Mouse (Mus musculus) limb, embryonic 12.5 days (tissue): ENCODE measurements around the gene 4930455H04Rik. TPM values are rescaled to one million over a fixed set of nuclear protein-coding genes. Genes with fewer than 3 reads are reported as not detected.

Experiments used
- ATAC-seq: fragments of 200-750 bp; cut with Nextera tagmentation; 2 replicates; pipeline ENCODE4 v1.8.0; 2017; ENCODE audit warnings: low read depth, moderate TSS enrichment; ENCODE audit not compliant: insufficient number of reproducible peaks, insufficient read depth, low FRiP score, low TSS enrichment
- H3K27ac ChIP-seq: fragments of 300-500 bp; sonication (generic); 2 replicates; pipeline ENCODE4 v1.5.1; 2016; ENCODE audit warnings: mild to moderate bottlenecking, moderate library complexity
- H3K27me3 ChIP-seq: fragments of 300-500 bp; sonication (generic); 2 replicates; pipeline ENCODE4 v1.6.1; 2016; ENCODE audit warnings: mild to moderate bottlenecking, moderate library complexity
- H3K36me3 ChIP-seq: fragments of 300-500 bp; sonication (generic); 2 replicates; pipeline ENCODE4 v1.6.1; 2016; ENCODE audit warnings: mild to moderate bottlenecking, moderate library complexity
- H3K4me1 ChIP-seq: fragments of 300-500 bp; sonication (generic); replicated peaks from 2 replicates; pipeline ENCODE4 v1.6.1; 2016
- H3K4me2 ChIP-seq: fragments of 300-500 bp; sonication (generic); 2 replicates; pipeline ENCODE4 v1.6.1; 2016; ENCODE audit warnings: mild to moderate bottlenecking, moderate library complexity
- H3K4me3 ChIP-seq: fragments of 300-500 bp; sonication (generic); replicated peaks from 2 replicates; pipeline ENCODE4 v1.5.1; 2016; ENCODE audit warnings: mild to moderate bottlenecking
- H3K9ac ChIP-seq: fragments of 300-500 bp; sonication (generic); replicated peaks from 2 replicates; pipeline ENCODE4 v1.6.1; 2016; ENCODE audit warnings: mild to moderate bottlenecking, moderate library complexity
- H3K9me3 ChIP-seq: fragments of 300-500 bp; sonication (generic); 2 replicates; pipeline ENCODE4 v1.6.1; 2016; ENCODE audit warnings: mild to moderate bottlenecking, moderate library complexity
- WGBS: fragments of 180-500 bp; shearing (Covaris S2); methylation state at CpG from one replicate; pipeline ENCODE4 v1.1.7; 2016; 5-methylcytosine and 5-hydroxymethylcytosine counted together
- polyA plus RNA-seq: library from polyadenylated mRNA; unstranded; fragments of >200 nt; fragmentation: Nextera tagmentation; extraction: Ambion mirVana; gene quantifications from 2 replicates; pipeline ENCODE4 v1.2.1, GENCODE M21; 2016

Gene 4930455H04Rik
- polyA plus RNA-seq, 1 experiment from 2014 or later: not detected

DNA sequence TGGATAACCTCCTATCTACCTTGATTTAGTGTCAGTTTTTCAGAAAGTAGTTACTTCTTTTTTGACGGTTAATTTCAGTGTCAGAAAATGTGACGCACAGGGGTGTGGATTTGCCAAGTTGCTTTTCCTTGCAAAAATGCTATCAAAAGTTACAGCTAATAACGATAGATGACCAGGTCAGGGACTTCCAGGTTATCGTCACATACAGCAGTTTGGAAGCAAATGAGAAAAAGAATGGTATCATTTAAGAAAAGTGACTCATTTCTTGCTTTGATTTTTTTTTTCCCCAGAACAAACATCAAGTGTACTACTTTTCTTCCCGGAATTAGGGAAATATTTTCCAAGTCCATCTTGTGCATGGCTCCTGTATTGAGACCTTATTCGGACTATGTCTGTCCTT is 631 bp upstream of the 4930455H04Rik start:
- Histone ChIP-seq H3K4me2 (peak overlapping the region; percentile 65), H3K27me3 (no peaks in the 10 kb centered on the region), H3K36me3 (no peaks in the 10 kb centered on the region), H3K4me1 (peaks cover 5% of the 10 kb centered on the region), H3K9me3 (no peaks in the 10 kb centered on the region), H3K27ac (no peak overlapping the region), H3K4me3 (no peak overlapping the region), H3K9ac (no peak overlapping the region)
- 83% methylated on average over 6 of the region's 6 CpGs for WGBS
- ATAC-seq: no peak

DNA sequence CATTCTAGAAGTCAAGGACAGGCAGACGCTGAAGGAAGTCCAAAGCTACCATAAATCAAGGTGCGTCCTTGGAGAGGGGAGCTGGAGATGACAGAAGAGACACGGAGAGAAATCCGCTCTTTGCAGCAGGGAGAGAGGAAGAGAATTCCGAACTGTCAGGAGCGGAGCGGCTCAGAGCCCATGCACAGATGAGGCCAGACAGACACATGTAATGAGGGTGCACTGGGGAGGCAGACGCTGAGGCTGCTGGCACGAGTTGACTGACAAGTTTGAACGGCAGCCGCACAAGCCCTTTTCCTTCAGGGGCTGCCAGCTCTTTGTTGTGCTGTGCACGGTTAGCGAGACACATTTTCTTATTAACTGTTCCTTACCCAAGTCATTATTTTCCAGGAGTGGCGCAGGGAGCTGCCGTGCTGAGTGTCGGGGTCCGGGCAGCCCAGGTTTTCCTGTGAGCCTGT is 502 bp downstream of the 4930455H04Rik start, which contains the start of gene Palmd:
TSS of gene Palmd (minus strand) at position 448 of the 458 bp plus-strand sequence.
- H3K9me3 ChIP-seq: no peaks in the 10 kb centered on the region
- no peaks in the 10 kb centered on the region for H3K36me3 ChIP-seq
- H3K9ac ChIP-seq: peak within 1 kb of the TSS; percentile 51
- H3K4me1 ChIP-seq: peaks cover 5% of the 10 kb centered on the region
- H3K4me3 ChIP-seq: peak within 1 kb of the TSS; percentile 41
- H3K27me3 ChIP-seq: no peaks in the 10 kb centered on the region
- 6% methylated on average over 17 of the region's 17 CpGs for WGBS
- ATAC-seq: peak; percentile 77; the same call in 1 of the 2 replicates
- peak within 1 kb of the TSS; percentile 65 for H3K4me2 ChIP-seq
- peak within 1 kb of the TSS; percentile 35; the same call in 1 of the 2 replicates for H3K27ac ChIP-seq

DNA sequence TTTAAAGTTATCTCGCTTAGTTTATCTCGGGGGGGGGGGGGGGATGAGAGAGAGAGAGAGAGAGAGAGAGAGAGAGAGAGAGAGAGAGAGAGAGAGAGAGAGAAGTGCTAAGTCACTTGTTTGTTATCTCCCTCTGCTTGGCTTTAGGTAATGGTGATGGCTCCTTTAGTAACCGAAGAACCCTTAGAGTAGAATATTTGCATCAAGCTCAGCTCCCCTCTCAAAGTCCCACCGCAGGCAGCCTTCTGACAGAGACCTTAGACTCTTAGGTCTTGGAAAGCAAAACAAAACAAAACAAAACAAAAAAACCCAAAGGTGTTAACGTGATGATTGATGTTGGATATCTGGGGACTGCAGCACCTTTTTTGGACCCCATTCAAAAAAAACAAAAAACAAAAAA is 936 bp downstream of the 4930455H04Rik start:
- peak overlapping the region; percentile 51; the same call in 1 of the 2 replicates for H3K9ac ChIP-seq
- peak overlapping the region; percentile 65 for H3K4me2 ChIP-seq
- peaks cover 5% of the 10 kb centered on the region for H3K4me1 ChIP-seq
- H3K4me3 ChIP-seq: peak overlapping the region; percentile 41
- 0 out of 2 replicates have a peak overlapping the region, but pooled peaks have one; percentile 35 for H3K27ac ChIP-seq
- ATAC-seq: no peak
- no peaks in the 10 kb centered on the region for H3K27me3 ChIP-seq
- H3K36me3 ChIP-seq: no peaks in the 10 kb centered on the region
- H3K9me3 ChIP-seq: no peaks in the 10 kb centered on the region
- WGBS: 25% methylated on average over 5 of the region's 5 CpGs

DNA sequence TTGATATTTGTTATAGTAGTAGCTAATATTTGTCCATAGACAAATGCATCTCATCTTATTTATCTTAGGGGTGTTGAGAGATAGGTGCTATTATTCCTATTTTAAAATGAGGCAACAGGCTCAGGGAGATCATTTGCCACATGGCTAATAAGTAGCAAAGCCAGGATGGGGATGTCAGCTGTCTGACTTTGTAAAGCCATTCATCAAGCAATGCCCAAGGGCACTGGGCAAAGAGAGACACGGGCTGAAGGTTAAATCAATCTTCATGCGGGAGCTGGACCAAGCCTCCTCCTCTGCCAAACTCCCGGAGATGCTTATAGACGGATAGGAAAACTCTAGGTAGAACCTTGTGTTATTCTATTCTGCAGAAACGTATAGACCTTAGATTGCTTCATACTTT is 1.7 kb downstream of the 4930455H04Rik start:
- Histone ChIP-seq H3K27ac (no peak overlapping the region), H3K27me3 (no peaks in the 10 kb centered on the region), H3K9me3 (no peaks in the 10 kb centered on the region), H3K4me3 (no peak overlapping the region), H3K36me3 (no peaks in the 10 kb centered on the region), H3K9ac (no peak overlapping the region), H3K4me1 (peaks cover 5% of the 10 kb centered on the region), H3K4me2 (no peak overlapping the region)
- no peak for ATAC-seq
- 73% methylated on average over 5 of the region's 5 CpGs for WGBS

DNA sequence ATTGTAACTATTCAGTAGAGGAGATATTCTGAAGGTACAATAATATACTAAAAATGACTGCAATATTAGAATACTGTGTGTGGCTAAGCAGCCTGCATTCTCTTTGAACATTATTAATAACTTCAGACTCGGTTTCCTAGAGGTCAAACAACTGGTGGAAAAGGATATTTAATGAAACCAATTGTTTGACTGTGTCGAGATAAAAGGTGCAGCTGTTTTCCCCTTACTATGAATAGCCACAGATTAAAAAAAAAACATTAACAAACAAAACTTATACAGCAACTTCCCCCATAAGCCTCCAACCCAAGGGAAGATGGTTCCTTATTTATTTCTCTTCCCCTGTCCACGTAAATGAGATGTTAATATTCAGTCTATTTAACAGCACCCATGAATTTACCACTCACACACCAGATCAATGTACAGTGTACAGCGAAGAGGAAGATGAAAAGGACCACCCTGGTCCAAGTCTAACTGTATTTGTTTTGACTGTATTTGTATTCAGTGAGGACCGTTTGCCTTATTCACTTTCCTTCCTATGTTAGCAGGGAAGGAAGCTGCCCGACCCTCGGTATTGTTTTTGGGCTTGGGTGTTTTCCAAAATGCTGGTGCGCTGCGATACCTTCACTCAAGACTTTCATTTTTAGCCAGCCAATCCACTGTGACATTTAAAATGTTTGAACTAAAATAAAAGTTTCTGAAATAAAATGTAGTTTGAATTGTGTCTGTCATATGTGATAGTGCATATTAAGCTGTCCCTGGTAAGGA is 13.9 kb downstream of the 4930455H04Rik start:
- Histone ChIP-seq H3K36me3 (no peaks in the 10 kb centered on the region), H3K27ac (no peak overlapping the region), H3K4me1 (no peaks in the 10 kb centered on the region), H3K4me2 (no peak overlapping the region), H3K27me3 (no peaks in the 10 kb centered on the region), H3K9me3 (0 out of 2 replicates have a peak, but pooled peaks cover 3% of the 10 kb centered on the region), H3K9ac (no peak overlapping the region), H3K4me3 (no peak overlapping the region)
- 85% methylated on average over 9 of the region's 9 CpGs for WGBS
- ATAC-seq: no peak

DNA sequence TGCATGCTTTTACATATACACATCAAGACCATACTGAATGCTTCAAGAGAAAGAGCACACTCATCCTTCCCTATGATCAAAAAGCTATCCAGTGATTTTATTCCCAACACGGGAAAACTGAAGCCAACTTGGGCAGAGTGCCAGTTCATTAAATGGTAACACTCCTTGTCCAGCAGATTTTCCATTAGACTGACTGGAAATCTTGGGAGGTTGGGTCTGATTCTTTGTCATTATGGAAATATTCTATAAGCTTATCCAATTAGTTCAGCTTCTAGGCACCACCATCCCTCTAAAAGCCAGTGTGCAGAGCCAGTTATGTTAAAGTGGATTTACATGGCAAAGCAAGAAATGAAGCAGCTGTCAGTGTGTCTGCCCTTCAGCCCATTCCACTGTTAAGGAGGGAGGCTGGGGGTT is 17.0 kb downstream of the 4930455H04Rik start:
- Histone ChIP-seq H3K36me3 (no peaks in the 10 kb centered on the region), H3K27me3 (no peaks in the 10 kb centered on the region), H3K9ac (no peak overlapping the region), H3K9me3 (no peaks in the 10 kb centered on the region), H3K4me2 (no peak overlapping the region), H3K27ac (no peak overlapping the region), H3K4me1 (no peaks in the 10 kb centered on the region), H3K4me3 (no peak overlapping the region)
- no peak for ATAC-seq
- WGBS: 63% methylated on average over 1 of the region's 1 CpGs

DNA sequence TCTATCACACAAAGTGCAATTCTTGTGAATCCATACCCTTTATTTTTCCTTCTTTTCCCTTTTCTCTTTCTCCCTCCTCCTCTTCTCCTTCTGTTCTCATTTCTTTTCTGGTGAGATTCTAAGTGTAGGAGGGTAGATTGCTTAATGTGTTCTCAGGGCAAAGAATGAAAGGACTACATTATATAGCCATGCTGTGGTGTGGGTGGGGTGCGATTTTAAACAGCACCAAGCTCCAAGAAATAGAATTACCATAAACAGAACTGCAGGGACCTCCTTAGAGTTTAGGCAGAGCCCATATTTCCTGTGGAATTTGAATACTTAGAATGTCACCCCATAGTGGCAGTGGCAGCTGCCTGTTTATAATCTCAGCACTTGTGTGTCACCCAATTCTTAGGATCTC is 17.7 kb downstream of the 4930455H04Rik start:
- H3K27me3 ChIP-seq: no peaks in the 10 kb centered on the region
- H3K9ac ChIP-seq: no peak overlapping the region
- H3K9me3 ChIP-seq: no peaks in the 10 kb centered on the region
- no peaks in the 10 kb centered on the region for H3K36me3 ChIP-seq
- no peak overlapping the region for H3K4me3 ChIP-seq
- no peaks in the 10 kb centered on the region for H3K4me1 ChIP-seq
- ATAC-seq: no peak
- H3K4me2 ChIP-seq: no peak overlapping the region
- WGBS: 86% methylated on average over 1 of the region's 1 CpGs
- H3K27ac ChIP-seq: no peak overlapping the region

DNA sequence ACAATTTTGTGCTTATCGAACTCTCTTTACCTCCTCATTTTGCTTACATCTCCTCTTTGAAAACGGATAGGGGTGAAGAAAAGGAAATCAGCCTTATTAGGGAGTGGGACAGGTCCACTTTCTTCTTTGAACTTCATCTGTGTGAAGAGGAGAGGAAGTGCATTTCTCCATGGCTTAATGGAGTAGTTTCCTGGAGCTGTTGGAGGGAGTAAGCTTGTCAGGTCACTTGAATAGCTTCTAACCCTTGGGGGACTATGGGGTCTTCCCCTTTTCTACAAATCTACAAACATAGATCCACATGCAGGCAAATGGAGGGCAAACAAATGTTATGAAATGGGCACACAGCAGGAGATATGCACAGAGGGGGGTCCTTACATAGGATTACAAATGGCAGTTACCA is 18.4 kb downstream of the 4930455H04Rik start:
- H3K36me3 ChIP-seq: no peaks in the 10 kb centered on the region

DNA sequence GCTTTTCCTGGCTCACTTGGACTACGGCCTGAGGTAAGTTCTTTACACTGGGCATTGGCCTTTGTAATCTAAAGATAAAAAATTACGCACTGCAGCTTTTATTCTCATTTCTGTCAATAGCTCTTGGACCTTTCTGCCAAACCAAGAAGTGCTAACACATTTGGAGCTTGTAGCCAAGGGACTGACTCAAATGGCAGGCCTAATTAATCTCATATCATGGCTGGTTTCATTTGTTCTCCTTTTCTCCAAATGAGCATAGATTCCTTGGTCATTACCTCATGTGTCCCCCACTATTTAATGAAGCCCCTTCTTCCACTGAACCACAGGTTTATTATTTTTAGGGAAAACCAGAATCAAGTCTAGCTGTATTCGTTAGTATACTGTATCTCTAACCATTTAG is 20.2 kb downstream of the 4930455H04Rik start:
- H3K36me3 ChIP-seq: no peaks in the 10 kb centered on the region
- no peak overlapping the region for H3K4me3 ChIP-seq
- no peaks in the 10 kb centered on the region for H3K27me3 ChIP-seq
- WGBS: 84% methylated on average over 3 of the region's 3 CpGs
- H3K4me2 ChIP-seq: no peak overlapping the region
- H3K9ac ChIP-seq: no peak overlapping the region
- no peaks in the 10 kb centered on the region for H3K4me1 ChIP-seq
- no peak for ATAC-seq
- H3K9me3 ChIP-seq: no peaks in the 10 kb centered on the region
- H3K27ac ChIP-seq: no peak overlapping the region

More for the DNA sequence above, 18.4 kb downstream of the 4930455H04Rik start:
- H3K9ac ChIP-seq: no peak overlapping the region
- no peak overlapping the region for H3K4me3 ChIP-seq
- no peak for ATAC-seq
- H3K4me2 ChIP-seq: no peak overlapping the region
- no peaks in the 10 kb centered on the region for H3K9me3 ChIP-seq
- H3K4me1 ChIP-seq: no peaks in the 10 kb centered on the region
- WGBS: 54% methylated on average over 2 of the region's 2 CpGs
- no peaks in the 10 kb centered on the region for H3K27me3 ChIP-seq
- H3K27ac ChIP-seq: no peak overlapping the region

DNA sequence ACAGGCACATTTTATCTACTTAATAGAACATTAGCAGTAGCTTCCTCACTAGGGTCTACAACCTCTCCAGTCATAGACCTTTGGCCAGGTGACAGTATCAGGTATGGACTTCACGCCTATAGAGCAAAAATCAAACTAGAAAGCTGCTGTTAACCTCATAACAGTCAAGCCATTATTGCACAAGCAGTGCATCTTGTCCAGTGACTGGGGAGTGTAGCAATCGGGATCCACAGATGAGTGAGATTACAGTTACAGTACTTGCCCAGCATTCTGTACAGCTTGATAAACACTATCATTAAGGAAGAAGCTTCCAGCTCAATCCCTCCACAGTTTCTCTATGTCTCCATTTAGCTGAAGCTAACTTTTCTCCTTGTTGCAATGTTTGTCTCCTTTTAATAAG is 23.1 kb downstream of the 4930455H04Rik start:
- no peak overlapping the region for H3K4me2 ChIP-seq
- no peak overlapping the region for H3K27ac ChIP-seq
- H3K36me3 ChIP-seq: no peaks in the 10 kb centered on the region
- ATAC-seq: no peak
- 81% methylated on average over 2 of the region's 2 CpGs for WGBS
- H3K27me3 ChIP-seq: no peaks in the 10 kb centered on the region
- no peak overlapping the region for H3K4me3 ChIP-seq
- H3K9me3 ChIP-seq: no peaks in the 10 kb centered on the region
- no peaks in the 10 kb centered on the region for H3K4me1 ChIP-seq
- H3K9ac ChIP-seq: no peak overlapping the region

DNA sequence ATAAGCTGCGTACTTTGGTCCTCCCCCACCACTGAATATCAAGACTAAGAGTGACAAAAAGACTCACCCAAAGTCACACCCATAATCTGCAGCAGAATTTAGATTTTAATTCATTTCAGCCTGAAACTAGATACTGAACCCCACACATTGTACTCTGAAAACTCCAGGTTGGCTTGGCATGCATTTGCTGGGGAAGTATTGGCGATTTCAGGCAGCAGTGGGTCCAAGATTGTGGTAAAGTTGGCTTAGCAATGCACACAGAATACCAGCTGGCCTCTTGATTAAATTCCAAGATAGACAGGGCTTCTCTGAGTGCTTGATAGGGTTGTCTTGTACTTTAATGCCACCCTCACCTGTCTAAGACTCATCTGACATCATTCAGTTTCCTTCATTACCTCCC is 24.9 kb downstream of the 4930455H04Rik start:
- Histone ChIP-seq H3K4me2 (no peak overlapping the region), H3K4me1 (no peaks in the 10 kb centered on the region), H3K27ac (no peak overlapping the region), H3K9ac (no peak overlapping the region), H3K9me3 (no peaks in the 10 kb centered on the region), H3K4me3 (no peak overlapping the region), H3K36me3 (no peaks in the 10 kb centered on the region), H3K27me3 (no peaks in the 10 kb centered on the region)
- ATAC-seq: no peak
- 81% methylated on average over 2 of the region's 2 CpGs for WGBS
